In the genomic region with DNA sequence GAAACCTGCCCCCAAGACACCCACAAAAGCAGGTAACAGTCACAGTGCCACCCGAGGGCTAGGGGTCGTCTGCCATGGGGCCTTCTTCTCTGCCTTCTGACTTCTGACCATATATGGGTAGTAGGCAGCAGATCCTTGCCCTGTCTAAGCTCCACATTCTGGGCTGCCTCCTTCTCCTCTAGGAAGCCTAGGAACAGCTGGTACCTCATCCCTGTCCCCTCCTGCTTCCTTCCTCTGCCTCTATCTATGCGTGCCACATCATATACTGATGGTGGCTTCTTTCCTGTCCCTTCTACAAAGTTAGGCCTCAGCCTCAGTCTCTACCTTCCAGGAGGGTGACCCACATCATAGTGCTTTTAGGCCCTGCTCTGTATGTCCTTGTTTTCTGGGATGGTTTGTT, we compare ENCODE assay signal across 20 mouse cellular contexts.
DNase-seq lines count a peak whose midpoint lies in the region; ATAC-seq and TF ChIP-seq lines count a peak whose summit lies in the region.
"Had no signal": no experiment of that assay in that cellular context is flagged by ENCODE, and none has a peak within 500 bp of the region (broad histone marks: within the 10 kb centered on the region; RNA-seq: fewer than 3 reads in every experiment).

No protein-coding gene starts in this region.

- peaks cover 36% of the 10 kb centered on the region for H3K4me1 ChIP-seq in heart, embryonic 10.5 days
- peaks cover 5% of the 10 kb centered on the region; the same call in 1 of the 2 replicates for H3K4me1 ChIP-seq in kidney, embryonic 16.5 days (ENCODE audit: insufficient read depth, low read length)
- H3K4me1 ChIP-seq in stomach, embryonic 15.5 days: 0 out of 2 replicates have a peak, but pooled peaks cover 3% of the 10 kb centered on the region
- H3K4me1 ChIP-seq in stomach, postnatal 0 days (replicated peaks; ENCODE audit: control insufficient read depth, insufficient read depth): no peaks in the 10 kb centered on the region

- H3K27me3 ChIP-seq in heart, embryonic 10.5 days (ENCODE audit: insufficient read depth, poor library complexity, severe bottlenecking): no peaks in the 10 kb centered on the region
- no peaks in the 10 kb centered on the region for H3K27me3 ChIP-seq in kidney, embryonic 16.5 days (ENCODE audit: insufficient read depth, low read length)
- H3K27me3 ChIP-seq in stomach, embryonic 15.5 days (replicated peaks): no peaks in the 10 kb centered on the region
- H3K27me3 ChIP-seq in stomach, postnatal 0 days (ENCODE audit: control insufficient read depth, insufficient read depth, low read length): no peaks in the 10 kb centered on the region
- H3K27me3 ChIP-seq: neural tube, embryonic 13.5 days had no signal

- no peaks in the 10 kb centered on the region for H3K9me3 ChIP-seq in heart, embryonic 10.5 days
- 0 out of 2 replicates have a peak, but pooled peaks cover 5% of the 10 kb centered on the region for H3K9me3 ChIP-seq in kidney, embryonic 16.5 days (ENCODE audit: low read length)
- H3K9me3 ChIP-seq in stomach, embryonic 15.5 days: no peaks in the 10 kb centered on the region
- no peaks in the 10 kb centered on the region for H3K9me3 ChIP-seq in stomach, postnatal 0 days (ENCODE audit: control insufficient read depth, low read length)
- H3K9me3 ChIP-seq: limb, embryonic 10.5 days had no signal

- no peak overlapping the region for H3K4me3 ChIP-seq in heart, embryonic 10.5 days
- H3K4me3 ChIP-seq in kidney, embryonic 16.5 days (ENCODE audit: low read length): no peak overlapping the region
- no peak overlapping the region for H3K4me3 ChIP-seq in stomach, embryonic 15.5 days (replicated peaks)
- no peak overlapping the region for H3K4me3 ChIP-seq in stomach, postnatal 0 days (ENCODE audit: low read depth, low read length)
- H3K4me3 ChIP-seq: embryonic facial prominence, embryonic 10.5 days; hindbrain, embryonic 10.5 days; left cerebral cortex, adult 2 months; limb, embryonic 10.5 days; midbrain, embryonic 12.5 days; neural tube, embryonic 13.5 days had no signal

- H3K27ac ChIP-seq in heart, embryonic 10.5 days: peak overlapping the region; percentile 63
- H3K27ac ChIP-seq in kidney, embryonic 16.5 days (ENCODE audit: low read length): peak overlapping the region; percentile 24; the same call in 1 of the 2 replicates
- H3K27ac ChIP-seq in stomach, embryonic 15.5 days: 0 out of 2 replicates have a peak overlapping the region, but pooled peaks have one; percentile 21
- no peak overlapping the region for H3K27ac ChIP-seq in stomach, postnatal 0 days (replicated peaks)
- H3K27ac ChIP-seq: embryonic facial prominence, embryonic 10.5 days; hindbrain, embryonic 10.5 days; left cerebral cortex, adult 2 months; limb, embryonic 10.5 days; midbrain, embryonic 12.5 days; neural tube, embryonic 13.5 days had no signal

- H3K9ac ChIP-seq in kidney, embryonic 16.5 days (replicated peaks; ENCODE audit: low read length): no peak overlapping the region
- H3K9ac ChIP-seq in stomach, embryonic 15.5 days: no peak overlapping the region
- no peak overlapping the region for H3K9ac ChIP-seq in stomach, postnatal 0 days (ENCODE audit: low read length)
- H3K9ac ChIP-seq: midbrain, embryonic 12.5 days; neural tube, embryonic 13.5 days had no signal

- 56% methylated on average over 3 of the region's 3 CpGs for WGBS in heart, embryonic 10.5 days
- WGBS in kidney, embryonic 16.5 days: 76% methylated on average over 3 of the region's 3 CpGs
- 74% methylated on average over 3 of the region's 3 CpGs for WGBS in stomach, embryonic 15.5 days
- WGBS in stomach, postnatal 0 days: 78% methylated on average over 3 of the region's 3 CpGs

- DNase-seq in heart, embryonic 10.5 days (ENCODE audit: low spot score): no peak
- DNase-seq in heart, postnatal 10 days: no peak
- no peak for DNase-seq in kidney, postnatal 36 days
- DNase-seq in stomach, postnatal 0 days (ENCODE audit: low spot score): no peak
- DNase-seq in urinary bladder, adult 2 months (ENCODE audit: low spot score): no peak
- no peak for DNase-seq in right cerebral cortex, postnatal 36 days (ENCODE audit: low spot score in 2 of 2)
- DNase-seq: adrenal gland, adult 8-10 months; cerebellum, adult 11-12 months; cerebellum, postnatal 25 days; right cerebral cortex, postnatal 14 days; thymus, postnatal 4 days had no signal

- H3K36me3 ChIP-seq in heart, embryonic 10.5 days: peaks cover 10% of the 10 kb centered on the region; the same call in 1 of the 2 replicates
- peaks cover 22% of the 10 kb centered on the region for H3K36me3 ChIP-seq in kidney, embryonic 16.5 days (ENCODE audit: insufficient read depth, low read length)
- no peaks in the 10 kb centered on the region for H3K36me3 ChIP-seq in stomach, embryonic 15.5 days
- H3K36me3 ChIP-seq in stomach, postnatal 0 days (ENCODE audit: control insufficient read depth, insufficient read depth, low read length): peaks cover 7% of the 10 kb centered on the region; the same call in 1 of the 2 replicates
- H3K36me3 ChIP-seq: midbrain, embryonic 12.5 days; neural tube, embryonic 13.5 days had no signal

- H3K4me2 ChIP-seq in kidney, embryonic 16.5 days (replicated peaks; ENCODE audit: low read depth, low read length): no peak overlapping the region
- H3K4me2 ChIP-seq in stomach, embryonic 15.5 days: no peak overlapping the region
- no peak overlapping the region for H3K4me2 ChIP-seq in stomach, postnatal 0 days (replicated peaks; ENCODE audit: low read depth)
- H3K4me2 ChIP-seq: midbrain, embryonic 12.5 days; neural tube, embryonic 13.5 days had no signal

- intact Hi-C loops in heart, postnatal 10 days (cut with DNase I): no loop called here

- ATAC-seq in kidney, embryonic 16.5 days (ENCODE audit: low FRiP score, low TSS enrichment): no peak
- no peak for ATAC-seq in stomach, embryonic 15.5 days (ENCODE audit: insufficient read depth, low FRiP score, low read depth)
- ATAC-seq in stomach, postnatal 0 days (ENCODE audit: low FRiP score, low TSS enrichment): no peak
- ATAC-seq: forebrain, embryonic 14.5 days had no signal

- no peak for TF ChIP-seq EP300 in stomach, postnatal 0 days (optimal IDR thresholded peaks at IDR 0.05)

- no peak for TF ChIP-seq CTCF in stomach, postnatal 0 days (IDR thresholded peaks at IDR 0.05; ENCODE audit: low read depth)
